Mouse (Mus musculus): ENCODE measurements at regions not wholly inside any gene's neighbourhood (a gene's known extent, or its start where the extent isn't known, plus 50 kb on each side); places are given as distances from the start of the nearest gene placed in this dataset.

GRCm38 (mm10) chr7:37377889-37378521 is 395.4 kb downstream of the Zfp536 start:
- no peak overlapping the region for H3K27ac ChIP-seq (replicated peaks; ENCODE audit: insufficient read depth, low read depth, low read length)
- H3K27me3 ChIP-seq (ENCODE audit: control insufficient read depth, insufficient read depth, low read length): no peaks in the 10 kb centered on the region; the same call in 1 of the 2 replicates
- no peak overlapping the region for H3K9ac ChIP-seq (ENCODE audit: low read depth, low read length)
- DNase-seq (ENCODE audit: extremely low read depth, low read depth, low spot score): no peak
- H3K4me3 ChIP-seq (ENCODE audit: insufficient read depth, low read depth, low read length): no peak overlapping the region
- no peaks in the 10 kb centered on the region for H3K79me2 ChIP-seq (ENCODE audit: control insufficient read depth, insufficient read depth, low read length)
- no peaks in the 10 kb centered on the region for H3K4me1 ChIP-seq (ENCODE audit: control insufficient read depth, insufficient read depth, low read length)
- TF ChIP-seq CTCF (IDR thresholded peaks at IDR 0.05; ENCODE audit: low read depth, low read length) (no peak), POLR2A (IDR thresholded peaks at IDR 0.05; ENCODE audit: extremely low read depth, insufficient read depth, low read length) (no peak)
- no peaks in the 10 kb centered on the region for H3K36me3 ChIP-seq (ENCODE audit: control insufficient read depth, insufficient read depth, low read length)
- 44% methylated on average over 19 of the region's 19 CpGs for WGBS

GRCm38 (mm10) chr7:37387871-37388270 is 385.6 kb downstream of the Zfp536 start:
- no peak overlapping the region for H3K4me3 ChIP-seq (ENCODE audit: insufficient read depth, low read depth, low read length)

GRCm38 (mm10) chr7:37388843-37389702 is 384.4 kb downstream of the Zfp536 start:
- Histone ChIP-seq H3K9ac (ENCODE audit: low read depth, low read length) (no peak overlapping the region), H3K27me3 (ENCODE audit: control insufficient read depth, insufficient read depth, low read length) (no peaks in the 10 kb centered on the region), H3K4me1 (ENCODE audit: control insufficient read depth, insufficient read depth, low read length) (no peaks in the 10 kb centered on the region), H3K36me3 (ENCODE audit: control insufficient read depth, insufficient read depth, low read length) (no peaks in the 10 kb centered on the region), H3K4me3 (ENCODE audit: insufficient read depth, low read depth, low read length) (no peak overlapping the region), H3K79me2 (ENCODE audit: control insufficient read depth, insufficient read depth, low read length) (no peaks in the 10 kb centered on the region), H3K27ac (replicated peaks; ENCODE audit: insufficient read depth, low read depth, low read length) (no peak overlapping the region)
- DNase-seq (ENCODE audit: extremely low read depth, low read depth, low spot score): no peak
- TF ChIP-seq POLR2A (IDR thresholded peaks at IDR 0.05; ENCODE audit: extremely low read depth, insufficient read depth, low read length) (no peak), CTCF (IDR thresholded peaks at IDR 0.05; ENCODE audit: low read depth, low read length) (no peak)
- WGBS: 86% methylated on average over 22 of the region's 22 CpGs

More at GRCm38 (mm10) chr7:37387871-37388270, 385.6 kb downstream of the Zfp536 start:
- Histone ChIP-seq H3K27me3 (ENCODE audit: control insufficient read depth, insufficient read depth, low read length) (no peaks in the 10 kb centered on the region), H3K27ac (replicated peaks; ENCODE audit: insufficient read depth, low read depth, low read length) (no peak overlapping the region), H3K79me2 (ENCODE audit: control insufficient read depth, insufficient read depth, low read length) (no peaks in the 10 kb centered on the region), H3K36me3 (ENCODE audit: control insufficient read depth, insufficient read depth, low read length) (no peaks in the 10 kb centered on the region), H3K4me1 (ENCODE audit: control insufficient read depth, insufficient read depth, low read length) (no peaks in the 10 kb centered on the region), H3K9ac (ENCODE audit: low read depth, low read length) (no peak overlapping the region)
- 86% methylated on average over 8 of the region's 8 CpGs for WGBS
- no peak for DNase-seq (ENCODE audit: extremely low read depth, low read depth, low spot score)
- no peak for TF ChIP-seq CTCF (IDR thresholded peaks at IDR 0.05; ENCODE audit: low read depth, low read length)
- no peak for TF ChIP-seq POLR2A (IDR thresholded peaks at IDR 0.05; ENCODE audit: extremely low read depth, insufficient read depth, low read length)

- TF ChIP-seq CTCF (IDR thresholded peaks at IDR 0.05; ENCODE audit: low read depth, low read length) (no peak), POLR2A (IDR thresholded peaks at IDR 0.05; ENCODE audit: extremely low read depth, insufficient read depth, low read length) (no peak)
- Histone ChIP-seq H3K9ac (ENCODE audit: low read depth, low read length) (no peak overlapping the region), H3K4me3 (ENCODE audit: insufficient read depth, low read depth, low read length) (no peak overlapping the region), H3K4me1 (ENCODE audit: control insufficient read depth, insufficient read depth, low read length) (no peaks in the 10 kb centered on the region), H3K36me3 (ENCODE audit: control insufficient read depth, insufficient read depth, low read length) (no peaks in the 10 kb centered on the region), H3K79me2 (ENCODE audit: control insufficient read depth, insufficient read depth, low read length) (no peaks in the 10 kb centered on the region), H3K27me3 (ENCODE audit: control insufficient read depth, insufficient read depth, low read length) (no peaks in the 10 kb centered on the region), H3K27ac (replicated peaks; ENCODE audit: insufficient read depth, low read depth, low read length) (no peak overlapping the region)
- DNase-seq (ENCODE audit: extremely low read depth, low read depth, low spot score): no peak
- WGBS: 78% methylated on average over 2 of the region's 2 CpGs
Observed at GRCm38 (mm10) chr7:37389703-37390087, 383.7 kb downstream of the Zfp536 start.

- H3K4me3 ChIP-seq (ENCODE audit: insufficient read depth, low read depth, low read length): no peak overlapping the region
- whole genome bisulfite sequencing: 95% methylated on average over 7 of the region's 7 CpGs
- no peaks in the 10 kb centered on the region for H3K36me3 ChIP-seq (ENCODE audit: control insufficient read depth, insufficient read depth, low read length)
- no peak for DNase-seq (ENCODE audit: extremely low read depth, low read depth, low spot score)
- no peak overlapping the region for H3K27ac ChIP-seq (replicated peaks; ENCODE audit: insufficient read depth, low read depth, low read length)
- no peak overlapping the region for H3K9ac ChIP-seq (ENCODE audit: low read depth, low read length)
- H3K27me3 ChIP-seq (ENCODE audit: control insufficient read depth, insufficient read depth, low read length): no peaks in the 10 kb centered on the region
- no peaks in the 10 kb centered on the region for H3K79me2 ChIP-seq (ENCODE audit: control insufficient read depth, insufficient read depth, low read length)
- TF ChIP-seq POLR2A (IDR thresholded peaks at IDR 0.05; ENCODE audit: extremely low read depth, insufficient read depth, low read length): no peak
- TF ChIP-seq CTCF (IDR thresholded peaks at IDR 0.05; ENCODE audit: low read depth, low read length): no peak
- no peaks in the 10 kb centered on the region for H3K4me1 ChIP-seq (ENCODE audit: control insufficient read depth, insufficient read depth, low read length)
Observed at GRCm38 (mm10) chr7:37390271-37390670, 383.2 kb downstream of the Zfp536 start.

GRCm38 (mm10) chr7:37392122-37392521 is 381.3 kb downstream of the Zfp536 start:
- H3K4me1 ChIP-seq (ENCODE audit: control insufficient read depth, insufficient read depth, low read length): no peaks in the 10 kb centered on the region
- no peaks in the 10 kb centered on the region for H3K79me2 ChIP-seq (ENCODE audit: control insufficient read depth, insufficient read depth, low read length)
- H3K36me3 ChIP-seq (ENCODE audit: control insufficient read depth, insufficient read depth, low read length): no peaks in the 10 kb centered on the region
- 80% methylated on average over 6 of the region's 6 CpGs for WGBS
- no peak overlapping the region for H3K27ac ChIP-seq (replicated peaks; ENCODE audit: insufficient read depth, low read depth, low read length)
- H3K9ac ChIP-seq (ENCODE audit: low read depth, low read length): no peak overlapping the region
- H3K27me3 ChIP-seq (ENCODE audit: control insufficient read depth, insufficient read depth, low read length): no peaks in the 10 kb centered on the region
- no peak for TF ChIP-seq POLR2A (IDR thresholded peaks at IDR 0.05; ENCODE audit: extremely low read depth, insufficient read depth, low read length)
- no peak for TF ChIP-seq CTCF (IDR thresholded peaks at IDR 0.05; ENCODE audit: low read depth, low read length)
- DNase-seq (ENCODE audit: extremely low read depth, low read depth, low spot score): no peak
- no peak overlapping the region for H3K4me3 ChIP-seq (ENCODE audit: insufficient read depth, low read depth, low read length)

Measured in liver, adult 2 months (tissue).